Mouse (Mus musculus): ENCODE measurements around the gene Lair1.

DNA sequence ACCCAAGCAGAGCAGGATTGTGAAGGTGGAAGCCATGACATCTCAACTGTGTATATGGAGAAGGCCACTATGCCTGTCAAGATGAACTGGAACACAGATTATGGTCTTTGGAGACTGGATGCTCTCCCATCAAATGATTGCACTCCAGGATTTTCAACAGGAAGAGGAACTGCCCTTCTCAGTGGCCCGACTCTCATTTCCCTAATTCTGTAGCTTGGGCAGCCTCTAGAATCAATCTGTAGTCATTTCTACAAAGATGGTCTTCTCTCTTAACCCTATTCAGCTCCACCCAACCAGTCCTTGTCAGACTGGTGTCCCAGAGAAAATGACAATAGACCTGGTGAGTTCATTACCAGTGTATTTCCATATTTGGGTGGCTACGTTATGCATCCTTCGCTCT, 105.6 kb downstream of the Lair1 start:
- no peak for TF ChIP-seq CTCF (IDR thresholded peaks at IDR 0.05; ENCODE audit: extremely low read depth, insufficient read depth, insufficient read length, insufficient replicate concordance)
- TF ChIP-seq POLR2A (IDR thresholded peaks at IDR 0.05; ENCODE audit: low read depth, low read length): no peak

All from spleen, adult 2 months (tissue).